Comparison of ENCODE assay signal across 8 mouse cellular contexts in genomic region chr5:92106327-92107125, GRCm38 (mm10). TPM values are rescaled to one million over a fixed set of nuclear protein-coding genes. Genes with fewer than 3 reads are reported as not detected.
DNase-seq lines count a peak whose midpoint lies in the region; ATAC-seq lines count a peak whose summit lies in the region.

No protein-coding gene starts in this region.

- no peaks in the 10 kb centered on the region for H3K9me3 ChIP-seq in heart, embryonic 12.5 days (replicated peaks)

- no peaks in the 10 kb centered on the region for H3K27me3 ChIP-seq in heart, embryonic 12.5 days (replicated peaks)

- no peak overlapping the region for H3K4me3 ChIP-seq in heart, embryonic 12.5 days

- H3K4me2 ChIP-seq in heart, embryonic 12.5 days = no peak overlapping the region

- peaks cover 26% of the 10 kb centered on the region for H3K4me1 ChIP-seq in heart, embryonic 12.5 days (replicated peaks)

- ATAC-seq in heart, embryonic 12.5 days (ENCODE audit: insufficient number of reproducible peaks, low FRiP score) = no peak

- DNase-seq in heart, adult 18-20 months = peak; percentile 43 to 73
- DNase-seq in 3T3-L1 (ENCODE audit: low read depth, low spot score) (peak; percentile 39), MN1 (ENCODE audit: low spot score) (peak; percentile 77)
- peak; percentile 17 for DNase-seq in induced T-regulatory cell, adult 2 months (ENCODE audit: low read depth)
- peak; percentile 16 to 28 for DNase-seq in thymus, postnatal 10 days (ENCODE audit: low spot score in 2 of 2)
- DNase-seq in adrenal gland, postnatal 4 days (ENCODE audit: low spot score in 2 of 2) = no peak
- no peak for DNase-seq in right cerebral cortex, postnatal 25 days

- H3K36me3 ChIP-seq in heart, embryonic 12.5 days = no peaks in the 10 kb centered on the region

- 46% methylated on average over 10 of the region's 10 CpGs for WGBS in heart, embryonic 12.5 days

- no peak overlapping the region for H3K27ac ChIP-seq in heart, embryonic 12.5 days (ENCODE audit: poor library complexity, severe bottlenecking)

- H3K9ac ChIP-seq in heart, embryonic 12.5 days = no peak overlapping the region

RNA-seq across cellular contexts. Expression of gene G3bp2, which starts 23.0 kb away (rescaled TPM):
- 10 to 100 TPM; 59.4 to 66.1 TPM for total RNA-seq in heart, adult 18-20 months (2021)
- 186 and 193 TPM in 2 replicates for polyA plus RNA-seq in heart, embryonic 12.5 days (2016; fragmentation: Nextera tagmentation; extraction: Ambion mirVana)
- total RNA-seq in adrenal gland, postnatal 4 days (2021) = 100 to 1,000 TPM; 108 to 116 TPM

RNA-seq across cellular contexts. Expression of gene Uso1, which starts 31.2 kb away (rescaled TPM):
- 10 to 100 TPM; 43.5 to 43.7 TPM for total RNA-seq in heart, adult 18-20 months (2021)
- 39.9 and 41.9 TPM in 2 replicates for polyA plus RNA-seq in heart, embryonic 12.5 days (2016; fragmentation: Nextera tagmentation; extraction: Ambion mirVana)
- 10 to 100 TPM; 68.8 to 71.5 TPM for total RNA-seq in adrenal gland, postnatal 4 days (2021)

Comparison
In these comparisons a context has a peak if more than half of its experiments do, and no peak if none do; other contexts are left out.
1. DNase-seq: peak in heart, adult 18-20 months (2 of 2), 3T3-L1 (single experiment), MN1 (single experiment), induced T-regulatory cell, adult 2 months (single experiment) and thymus, postnatal 10 days (2 of 2); none in adrenal gland, postnatal 4 days (0 of 2) and right cerebral cortex, postnatal 25 days (single experiment).